Mouse (Mus musculus) spleen, postnatal 10 days (tissue): Measurements from ENCODE around the gene Cdh23.

Source experiments
- DNase-seq, 2 experiments: peaks; one replicate each; pipeline ENCODE4 v3.0.0; 2021 to 2022; ENCODE audit warnings: low spot score in 2 of 2

Gene Cdh23

GRCm38 (mm10) chr10:60369405-60369804 lies 326.9 kb downstream of the Cdh23 start:
- no peak for DNase-seq

- no peak for DNase-seq
Observed at GRCm38 (mm10) chr10:60367904-60368303, 328.4 kb downstream of the Cdh23 start.

- DNase-seq, result no peak
Observed at GRCm38 (mm10) chr10:60367145-60367544, 329.1 kb downstream of the Cdh23 start.

- no peak for DNase-seq
Observed at GRCm38 (mm10) chr10:60363426-60363825, 332.9 kb downstream of the Cdh23 start.

- no peak for DNase-seq
Observed at GRCm38 (mm10) chr10:60362310-60362628, 334.0 kb downstream of the Cdh23 start.

GRCm38 (mm10) chr10:60361615-60362309 lies 334.5 kb downstream of the Cdh23 start:
- no peak for DNase-seq

GRCm38 (mm10) chr10:60358776-60359175 lies 337.5 kb downstream of the Cdh23 start:
- DNase-seq, result no peak

GRCm38 (mm10) chr10:60357901-60358300 lies 338.4 kb downstream of the Cdh23 start:
- no peak for DNase-seq

- DNase-seq, result no peak
Observed at GRCm38 (mm10) chr10:60357441-60357840, 338.8 kb downstream of the Cdh23 start.

GRCm38 (mm10) chr10:60354881-60355677 lies 341.2 kb downstream of the Cdh23 start:
- no peak for DNase-seq

GRCm38 (mm10) chr10:60354003-60354325 lies 342.3 kb downstream of the Cdh23 start:
- no peak for DNase-seq

GRCm38 (mm10) chr10:60353241-60354002 lies 342.9 kb downstream of the Cdh23 start:
- DNase-seq, result no peak

- DNase-seq, result peak in 1 of 2 experiments; percentile 66
Observed at GRCm38 (mm10) chr10:60351761-60352455, 344.4 kb downstream of the Cdh23 start.

GRCm38 (mm10) chr10:60351248-60351647 lies 345.0 kb downstream of the Cdh23 start:
- DNase-seq, result peak in 1 of 2 experiments; percentile 21

GRCm38 (mm10) chr10:60350805-60351167 lies 345.5 kb downstream of the Cdh23 start:
- DNase-seq, result peak; percentile 97 to 98

GRCm38 (mm10) chr10:60350077-60350804 lies 346.0 kb downstream of the Cdh23 start:
- DNase-seq, result peak; percentile 36 to 38

- DNase-seq, result peak; percentile 40 to 58
Observed at GRCm38 (mm10) chr10:60349644-60350043, 346.6 kb downstream of the Cdh23 start.

GRCm38 (mm10) chr10:60349056-60349455 lies 347.2 kb downstream of the Cdh23 start:
- DNase-seq, result peak; percentile 58 to 61

GRCm38 (mm10) chr10:60347768-60348610 lies 348.3 kb downstream of the Cdh23 start:
- DNase-seq, result peak; percentile 52 to 65

- peak; percentile 86 to 90 for DNase-seq
Observed at GRCm38 (mm10) chr10:60346701-60347405, 349.4 kb downstream of the Cdh23 start, which contains the start of gene Vsir. Gene Vsir, plus strand, starts transcription at chr10:60346851.
